Mouse (Mus musculus): ENCODE results near the gene Rere.

Rere gene

DNA sequence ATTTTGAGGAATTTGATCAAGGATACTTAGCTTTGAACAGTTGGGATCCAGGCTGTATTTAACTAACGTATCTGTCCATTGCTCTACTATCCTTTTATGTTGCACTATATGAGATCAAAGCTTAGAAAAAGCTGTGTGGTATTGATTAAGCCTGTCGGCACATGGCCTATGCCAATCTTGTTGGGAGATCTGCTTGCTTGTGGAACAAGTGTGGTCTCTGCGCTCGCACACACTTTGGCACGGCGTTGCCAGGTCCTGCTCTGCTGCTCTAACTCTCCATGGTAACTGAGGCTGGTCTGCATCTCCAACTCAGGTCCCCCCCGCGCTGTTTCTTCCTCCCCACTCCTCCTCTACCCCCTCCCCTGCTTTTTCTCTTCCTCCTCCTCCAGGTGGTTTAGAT lies 112.2 kb downstream of the Rere start:
- no peak for DNase-seq

- no peak for DNase-seq
Observed at GRCm38 (mm10) chr4:150394091-150394490, 112.6 kb downstream of the Rere start.

DNA sequence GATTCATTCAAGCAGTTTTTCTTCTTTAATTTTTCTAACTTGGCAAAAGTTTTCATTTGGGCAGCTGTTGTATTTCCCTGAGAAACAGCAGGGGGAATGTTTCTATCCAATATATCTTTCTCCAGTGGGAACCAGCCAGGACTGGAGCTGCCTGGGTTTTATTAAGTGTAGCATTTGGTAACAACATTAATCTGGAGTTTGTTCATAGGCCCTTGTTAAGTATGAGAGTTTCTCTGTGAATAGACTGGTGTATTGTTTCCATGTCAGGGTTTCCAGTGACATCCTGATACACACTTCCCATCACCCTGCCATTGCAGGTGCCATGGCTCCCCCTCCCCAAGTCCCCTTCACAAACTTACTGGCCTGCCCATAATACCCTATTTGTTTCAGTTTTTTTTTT lies 114.9 kb downstream of the Rere start:
- DNase-seq, result peak; percentile 66 to 70

DNA sequence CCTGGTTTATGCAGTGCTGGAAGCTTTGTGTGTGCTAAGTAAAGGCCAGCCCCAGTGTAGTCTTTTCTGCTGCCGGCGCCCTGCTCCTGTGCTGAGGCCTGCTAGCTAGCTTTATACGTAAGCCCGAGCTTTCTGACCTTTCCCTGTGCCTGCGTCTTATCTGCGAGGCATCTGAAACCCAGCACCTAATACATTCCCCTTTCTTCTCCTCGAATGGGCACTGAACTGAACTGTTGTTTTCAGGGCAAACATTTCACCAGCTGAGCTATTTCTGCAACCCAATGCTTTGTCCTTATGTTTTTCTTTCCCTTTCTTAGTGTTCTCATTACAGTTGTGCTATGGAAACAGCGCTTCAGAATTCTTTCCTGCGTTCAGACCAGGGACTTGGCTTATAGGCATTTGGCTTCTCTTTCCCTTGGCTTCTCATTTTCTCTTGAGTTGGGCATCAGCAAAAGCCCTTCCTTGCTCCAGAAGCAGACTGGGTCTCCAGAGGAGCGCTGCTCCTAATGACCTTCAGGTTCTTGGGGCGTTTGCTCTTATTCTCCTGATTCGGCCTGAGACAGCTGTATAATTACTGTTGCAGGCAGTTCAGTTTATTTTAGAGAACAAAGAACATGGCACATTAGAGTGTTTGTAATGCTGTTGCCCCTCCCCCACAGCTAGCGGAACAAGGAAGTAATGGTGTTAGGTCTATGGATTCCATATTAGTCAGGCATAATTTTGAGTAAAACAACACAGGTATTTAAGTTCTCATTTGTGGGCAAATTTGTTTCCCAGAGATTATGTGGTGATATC lies 115.6 kb downstream of the Rere start:
- peak; percentile 48 to 70 for DNase-seq

DNA sequence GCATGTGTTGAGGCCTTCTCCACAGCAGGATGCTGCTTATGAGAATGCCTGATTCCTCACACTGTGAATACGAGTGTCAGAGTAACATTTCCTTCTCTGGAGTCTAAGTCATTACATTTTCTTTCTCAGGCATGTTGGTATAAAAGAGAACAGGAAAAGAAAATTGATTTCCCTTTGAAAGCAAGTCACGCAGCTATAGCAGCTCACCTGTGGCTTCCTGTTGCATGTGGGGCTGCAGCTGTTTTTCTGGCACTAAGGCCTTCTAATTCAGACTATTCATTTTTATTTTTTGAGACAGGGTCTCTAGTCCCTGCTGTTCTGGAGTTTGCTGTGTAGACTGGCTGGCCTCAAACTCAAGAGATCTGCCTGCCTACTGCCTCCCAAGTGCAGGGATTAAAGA lies 117.6 kb downstream of the Rere start:
- DNase-seq, result no peak

DNA sequence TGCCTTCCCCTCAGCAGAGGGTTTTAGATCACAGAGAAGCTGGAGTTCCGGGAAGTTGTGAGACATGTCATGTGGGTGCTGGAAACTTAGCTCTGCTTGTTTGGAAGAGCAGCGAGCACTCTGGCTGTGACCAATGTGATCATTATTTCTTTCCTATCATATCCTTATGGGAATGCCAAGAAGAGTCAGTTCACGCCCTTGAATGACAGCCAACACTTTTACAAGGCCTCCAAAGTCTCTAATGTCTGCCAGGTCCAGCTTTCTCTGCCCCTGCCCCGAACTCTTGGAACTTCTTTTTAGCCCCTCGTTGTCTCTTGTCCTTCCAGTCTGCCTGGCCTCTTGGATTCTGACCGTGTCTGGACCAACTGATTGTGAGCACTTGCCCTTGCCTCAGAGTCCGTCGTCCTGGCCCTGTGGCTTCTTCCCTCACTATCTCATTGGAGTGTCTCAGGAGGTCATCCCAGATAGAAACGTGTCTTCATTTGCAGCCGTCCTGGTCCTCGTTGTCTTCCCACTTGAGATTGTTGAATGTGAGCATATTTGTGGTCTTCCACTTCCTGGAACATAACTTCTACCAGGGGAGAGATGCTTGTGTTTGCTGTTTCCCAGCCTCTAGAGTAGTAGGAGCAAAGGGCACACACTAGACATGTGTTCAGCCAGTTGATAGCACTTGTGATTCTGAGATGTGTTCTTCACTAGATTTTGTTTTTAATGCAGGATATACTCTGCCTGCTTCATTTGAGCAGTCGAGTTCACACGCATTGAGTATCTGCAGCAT lies 120.6 kb downstream of the Rere start:
- peak; percentile 35 to 48 for DNase-seq

- DNase-seq, result no peak
Observed at GRCm38 (mm10) chr4:150402608-150402985, 121.2 kb downstream of the Rere start.

- DNase-seq, result no peak
Observed at GRCm38 (mm10) chr4:150403941-150404340, 122.5 kb downstream of the Rere start.

DNA sequence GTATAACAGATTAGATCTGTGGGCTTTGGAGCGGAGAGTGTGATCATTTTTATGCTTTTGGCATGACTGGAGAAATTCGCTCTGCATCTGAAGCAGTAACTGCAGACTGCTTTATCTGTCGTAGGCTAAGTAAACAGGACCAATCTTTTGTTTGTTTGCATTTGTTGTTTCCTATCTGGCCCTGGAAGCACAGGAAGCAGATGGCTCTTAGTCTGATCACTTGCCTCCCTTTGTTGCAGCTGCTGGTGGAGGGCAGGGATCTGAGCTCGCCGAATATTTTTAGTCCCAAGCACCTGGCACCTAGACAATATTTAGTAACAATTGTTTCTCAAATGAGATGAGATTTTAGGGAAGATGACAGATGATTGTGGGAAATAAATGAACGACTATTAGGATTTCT lies 123.1 kb downstream of the Rere start:
- DNase-seq, result no peak

DNA sequence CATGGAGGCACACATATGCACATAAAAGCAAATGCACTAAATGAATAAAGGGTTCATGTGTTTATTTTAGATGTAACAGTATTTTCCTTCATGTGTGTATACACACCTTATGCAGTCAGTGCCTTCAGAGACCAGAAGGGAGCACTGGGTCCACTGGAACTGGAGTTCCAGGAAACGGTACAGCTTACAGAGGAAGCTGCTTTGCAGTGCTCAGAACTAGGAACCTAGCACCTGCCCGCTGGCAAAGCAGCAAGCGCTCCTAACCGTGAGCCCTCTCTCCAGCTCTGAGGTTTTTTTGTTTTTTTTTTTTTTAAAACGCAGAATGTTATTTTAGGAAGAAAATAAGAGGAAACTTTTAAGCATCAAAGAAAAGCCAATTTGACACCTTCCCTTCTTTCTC lies 124.3 kb downstream of the Rere start:
- DNase-seq, result no peak

GRCm38 (mm10) chr4:150406320-150406719 lies 124.9 kb downstream of the Rere start:
- DNase-seq, result peak in 1 of 2 experiments; percentile 25

DNA sequence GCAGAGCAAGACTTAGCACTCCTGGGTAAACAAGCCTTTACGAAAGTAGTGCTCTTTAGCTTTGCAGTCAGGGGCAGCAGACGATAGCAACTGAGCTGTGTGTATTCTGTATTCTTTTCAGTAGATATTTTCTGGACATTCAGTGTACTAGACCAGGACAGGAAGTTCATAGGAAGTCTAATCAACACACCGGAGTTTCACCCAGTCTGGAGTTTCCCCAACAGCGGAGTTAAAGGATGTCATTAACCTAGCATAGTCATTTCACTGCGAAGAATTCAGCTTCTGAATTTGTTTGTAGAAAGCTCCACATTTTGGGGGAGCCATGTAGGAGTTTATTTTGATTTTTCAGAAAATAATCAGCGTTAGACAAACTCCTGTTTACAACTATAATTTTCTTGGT lies 125.4 kb downstream of the Rere start:
- no peak for DNase-seq

DNA sequence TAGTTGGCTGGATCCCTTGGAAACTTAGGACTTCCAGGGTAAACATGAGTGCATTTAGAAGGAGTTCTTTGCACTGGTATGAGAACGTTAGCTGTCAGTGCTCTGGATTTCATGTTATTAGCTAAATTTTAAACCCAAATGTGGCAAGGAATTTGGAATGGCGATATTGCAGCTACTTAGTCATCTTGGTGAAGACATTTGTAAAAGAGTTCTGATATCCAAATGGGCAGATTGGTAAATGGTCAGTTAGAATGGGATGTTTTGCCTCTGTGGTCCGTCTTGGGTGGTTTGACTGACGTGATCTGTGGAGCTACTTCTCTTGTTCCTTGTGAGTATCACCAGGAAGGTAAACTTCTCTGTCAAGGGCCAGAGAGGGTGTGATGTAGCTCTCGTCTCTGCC lies 132.8 kb downstream of the Rere start:
- no peak for DNase-seq

DNA sequence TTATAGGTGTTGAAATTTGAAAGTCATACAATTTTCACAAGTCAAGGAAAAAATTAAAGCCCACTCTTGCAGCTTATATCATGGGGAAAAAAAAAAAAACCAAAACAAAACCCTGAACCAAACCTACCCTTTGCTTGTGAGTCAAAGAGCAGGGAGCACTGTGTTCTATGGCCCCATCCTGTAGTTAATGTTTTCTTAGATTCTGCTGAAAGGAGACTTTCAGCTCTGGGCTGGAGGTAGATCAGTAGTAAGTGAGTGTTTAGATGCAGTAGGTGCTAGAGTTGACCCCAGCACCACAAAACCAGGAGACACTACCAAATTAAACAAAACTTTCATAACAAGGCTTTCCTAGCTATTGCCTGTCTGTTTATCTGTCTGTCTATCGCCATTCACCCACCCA lies 133.3 kb downstream of the Rere start:
- DNase-seq, result peak; percentile 25 to 63

DNA sequence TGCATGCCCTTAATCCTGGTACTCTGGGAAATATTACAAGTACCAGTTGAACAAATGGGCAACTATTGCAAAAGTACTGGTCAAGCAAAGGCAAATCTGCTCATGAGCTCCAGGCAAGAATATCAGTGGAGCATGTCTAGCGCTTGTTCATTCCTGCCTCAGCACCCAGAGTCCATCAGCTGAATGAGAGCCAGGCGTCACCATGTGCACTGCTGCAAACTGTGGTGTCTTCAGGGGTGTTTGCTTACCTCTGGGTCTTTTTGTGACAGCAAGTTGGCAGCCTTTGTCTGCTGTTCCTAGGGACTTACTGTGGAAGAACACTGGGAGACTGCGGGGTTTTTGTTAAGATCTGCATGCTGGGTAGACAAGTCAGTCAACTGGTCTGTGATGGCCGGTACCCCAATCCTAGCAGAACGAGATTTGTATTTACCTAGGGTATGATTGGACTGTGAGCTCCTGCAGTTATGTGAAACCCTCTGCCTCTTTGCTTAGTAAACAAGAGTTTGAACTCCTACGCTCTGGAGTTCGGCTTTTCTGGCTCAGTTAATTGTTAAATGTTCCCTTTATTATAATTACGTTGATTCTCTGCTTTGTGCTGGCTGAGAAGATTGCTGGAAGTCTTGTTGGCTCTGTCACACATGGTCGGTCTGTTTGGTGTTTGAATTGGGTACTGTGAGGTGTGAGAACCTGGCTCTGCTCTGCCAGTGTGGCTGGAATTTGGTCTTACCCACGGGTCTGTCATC lies 134.0 kb downstream of the Rere start:
- peak; percentile 56 to 70 for DNase-seq

DNA sequence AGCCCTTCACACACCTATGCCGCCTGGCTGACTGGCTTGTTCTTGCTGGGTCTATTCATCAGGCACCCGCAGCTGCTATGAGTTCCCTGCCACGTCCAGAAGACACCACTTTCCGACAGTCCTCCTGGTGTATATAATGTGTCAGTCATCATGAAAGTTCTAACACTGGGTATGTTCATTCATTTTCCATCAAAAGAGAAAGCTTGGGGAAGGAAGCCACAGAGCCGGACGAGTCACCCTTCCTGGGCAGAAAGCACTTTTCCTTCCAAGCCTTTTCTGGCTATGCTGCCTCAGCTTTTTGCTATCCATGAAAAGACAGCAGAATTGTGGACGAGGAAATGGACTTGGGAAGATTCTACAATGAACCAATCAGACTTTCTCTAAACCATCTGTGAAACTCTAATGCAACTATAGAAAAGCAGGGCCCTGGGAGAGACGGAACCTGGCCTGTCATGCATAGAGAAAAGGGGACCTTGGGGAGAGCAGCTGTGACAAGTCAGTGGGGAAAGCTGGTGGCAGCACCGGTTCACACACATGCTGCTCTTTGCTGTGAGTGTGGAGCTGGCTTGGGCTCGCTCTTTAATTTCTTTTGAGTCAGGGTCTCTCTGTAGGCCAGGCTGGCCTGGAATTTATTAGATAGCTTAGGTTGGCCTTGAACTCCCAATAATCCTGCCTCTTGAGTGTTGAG lies 139.3 kb downstream of the Rere start:
- DNase-seq, result no peak

GRCm38 (mm10) chr4:150426098-150426879 lies 144.8 kb downstream of the Rere start:
- no peak for DNase-seq

DNA sequence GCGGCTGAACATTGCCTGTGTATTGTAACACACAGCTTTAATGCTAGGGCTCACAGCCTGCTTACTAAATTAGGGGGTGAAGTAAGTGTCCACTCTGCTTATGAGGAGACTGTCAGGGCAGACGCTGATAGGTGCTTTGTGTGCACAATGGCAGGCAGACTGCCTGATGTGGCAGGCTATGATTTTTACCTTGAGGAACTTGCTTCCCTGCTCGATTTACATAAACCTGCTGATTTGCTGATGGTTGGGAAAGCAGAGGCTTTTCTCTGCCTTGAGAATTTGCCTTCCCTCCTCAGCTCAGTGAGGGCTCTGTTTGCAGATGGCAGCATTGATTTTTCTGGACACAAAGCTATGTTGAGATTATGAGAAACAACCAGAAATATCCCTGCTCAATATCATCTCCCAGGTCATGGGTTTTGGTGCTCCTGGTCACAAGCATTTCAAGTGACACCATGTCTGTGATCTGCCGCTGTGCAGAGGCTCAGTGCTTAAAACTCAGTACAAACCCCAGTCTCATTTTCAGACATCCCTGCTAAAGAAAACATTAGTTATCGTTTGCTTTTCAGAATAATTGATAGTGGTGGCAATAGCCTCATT lies 145.5 kb downstream of the Rere start:
- DNase-seq, result no peak

DNA sequence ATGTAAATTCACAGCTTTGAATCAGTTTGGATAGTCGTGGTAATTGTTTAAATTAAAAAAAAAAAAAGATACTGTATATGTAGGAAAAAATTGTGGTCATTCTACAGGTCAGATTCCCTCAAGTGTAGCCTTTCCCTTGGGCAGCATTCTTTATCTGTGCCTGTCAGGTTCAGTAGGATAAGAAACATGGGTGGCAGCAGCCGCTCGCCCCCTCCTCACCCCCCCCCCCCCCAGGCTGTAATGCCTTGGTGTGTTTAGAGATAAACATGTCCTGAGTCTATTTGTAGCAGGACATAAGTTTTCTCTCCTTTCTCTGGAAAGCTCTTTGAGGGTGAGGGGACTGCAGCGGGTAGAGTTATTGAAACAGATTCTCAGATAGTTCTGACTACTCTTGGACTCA lies 147.3 kb downstream of the Rere start:
- no peak for DNase-seq

DNA sequence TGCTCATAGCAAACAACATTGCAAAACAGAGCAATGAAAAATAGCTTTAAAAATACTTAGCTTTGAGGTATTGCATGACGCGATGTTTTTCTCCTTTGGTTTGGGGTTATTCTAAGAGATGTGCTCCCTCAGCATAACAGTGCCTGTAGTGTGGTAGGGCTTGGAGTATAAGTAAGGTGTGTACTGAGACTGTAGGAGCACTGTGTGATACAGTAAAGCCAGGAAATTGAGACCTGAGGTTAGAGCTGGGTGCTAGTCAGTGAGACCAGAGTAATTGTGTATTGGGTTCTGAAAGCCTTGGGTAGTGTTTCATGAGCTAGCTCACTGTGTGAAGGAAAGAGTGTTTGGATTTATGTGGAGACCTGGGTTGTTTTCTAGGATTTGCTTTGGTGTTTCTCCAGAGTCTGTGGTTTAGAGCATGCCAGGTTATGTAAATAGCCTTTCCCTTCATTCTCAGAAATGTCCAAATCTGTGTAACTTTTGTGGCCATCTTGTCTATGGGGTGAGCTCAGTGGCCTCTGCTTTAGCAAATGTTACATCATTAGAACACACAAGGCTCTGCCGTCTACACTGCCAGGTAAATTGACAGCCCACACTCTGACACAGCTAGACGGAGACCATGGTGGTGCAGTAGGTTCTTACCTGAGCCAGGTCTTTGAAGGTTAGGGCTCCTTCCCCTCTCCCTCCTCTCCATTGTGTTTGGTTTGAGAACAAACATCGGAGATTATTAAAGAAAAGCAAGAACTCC lies 152.6 kb downstream of the Rere start:
- DNase-seq, result no peak

DNA sequence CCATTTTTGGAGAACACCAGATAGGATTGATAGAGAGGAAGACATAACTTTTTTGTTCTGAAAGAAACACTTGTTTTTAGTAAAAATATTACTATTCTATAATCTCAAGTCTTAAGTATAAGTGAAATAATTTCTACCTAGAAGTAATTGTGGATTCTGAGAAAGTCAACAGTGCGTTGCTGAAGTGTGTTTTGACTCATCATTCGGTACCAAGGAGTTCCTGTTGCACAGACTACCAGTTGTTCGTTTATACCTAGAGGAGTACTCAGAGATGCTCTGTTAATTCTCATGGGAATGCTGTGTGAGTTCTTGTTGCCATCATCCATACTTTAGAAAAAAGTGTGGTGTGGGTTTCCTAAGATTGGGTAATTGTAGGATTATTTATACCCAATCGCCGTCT lies 154.1 kb downstream of the Rere start:
- no peak for DNase-seq
